Mouse (Mus musculus): ENCODE results near the gene Fcgr3. TPM values are rescaled to one million over a fixed set of nuclear protein-coding genes. Genes with fewer than 3 reads are reported as not detected.

The Fcgr3 gene
- polyA plus RNA-seq, 1 experiment from 2014 or later: 11.1 TPM

GRCm38 (mm10) chr1:171006335-171006734 is 58.4 kb downstream of the Fcgr3 start:
- no peak for ATAC-seq (ENCODE audit: insufficient number of reproducible peaks, insufficient read depth, low FRiP score, low read depth)
- Histone ChIP-seq H3K9ac (replicated peaks; ENCODE audit: low read depth, low read length) (no peak overlapping the region), H3K27ac (ENCODE audit: low read length) (no peak overlapping the region), H3K9me3 (ENCODE audit: control insufficient read depth, low read depth, low read length) (no peaks in the 10 kb centered on the region), H3K4me3 (ENCODE audit: low read depth, low read length) (no peak overlapping the region), H3K27me3 (ENCODE audit: control insufficient read depth, insufficient read depth, low read length) (no peaks in the 10 kb centered on the region), H3K36me3 (ENCODE audit: control insufficient read depth, insufficient read depth, low read length) (no peaks in the 10 kb centered on the region), H3K4me2 (replicated peaks; ENCODE audit: low read depth, low read length) (no peak overlapping the region), H3K4me1 (ENCODE audit: control insufficient read depth, insufficient read depth, low read length) (no peaks in the 10 kb centered on the region)
- WGBS: 85% methylated on average over 4 of the region's 4 CpGs

- H3K9ac ChIP-seq (replicated peaks; ENCODE audit: low read depth, low read length): no peak overlapping the region
- no peak overlapping the region for H3K4me2 ChIP-seq (replicated peaks; ENCODE audit: low read depth, low read length)
- no peak overlapping the region for H3K4me3 ChIP-seq (ENCODE audit: low read depth, low read length)
- H3K4me1 ChIP-seq (ENCODE audit: control insufficient read depth, insufficient read depth, low read length): no peaks in the 10 kb centered on the region
- no peak for ATAC-seq (ENCODE audit: insufficient number of reproducible peaks, insufficient read depth, low FRiP score, low read depth)
- no peak overlapping the region for H3K27ac ChIP-seq (ENCODE audit: low read length)
- no peaks in the 10 kb centered on the region for H3K27me3 ChIP-seq (ENCODE audit: control insufficient read depth, insufficient read depth, low read length)
- H3K36me3 ChIP-seq (ENCODE audit: control insufficient read depth, insufficient read depth, low read length): no peaks in the 10 kb centered on the region
- no peaks in the 10 kb centered on the region for H3K9me3 ChIP-seq (ENCODE audit: control insufficient read depth, low read depth, low read length)
These were observed 59.1 kb downstream of the Fcgr3 start for GRCm38 (mm10) chr1:171005586-171005985.

- WGBS: 63% methylated on average over 6 of the region's 6 CpGs
- H3K4me1 ChIP-seq (ENCODE audit: control insufficient read depth, insufficient read depth, low read length): no peaks in the 10 kb centered on the region
- no peak for ATAC-seq (ENCODE audit: insufficient number of reproducible peaks, insufficient read depth, low FRiP score, low read depth)
These were observed 59.7 kb downstream of the Fcgr3 start for GRCm38 (mm10) chr1:171005081-171005480.

More at GRCm38 (mm10) chr1:171005081-171005480, 59.7 kb downstream of the Fcgr3 start:
- Histone ChIP-seq H3K27ac (ENCODE audit: low read length) (no peak overlapping the region), H3K4me2 (replicated peaks; ENCODE audit: low read depth, low read length) (no peak overlapping the region), H3K4me3 (ENCODE audit: low read depth, low read length) (no peak overlapping the region), H3K9ac (replicated peaks; ENCODE audit: low read depth, low read length) (no peak overlapping the region), H3K27me3 (ENCODE audit: control insufficient read depth, insufficient read depth, low read length) (no peaks in the 10 kb centered on the region), H3K9me3 (ENCODE audit: control insufficient read depth, low read depth, low read length) (no peaks in the 10 kb centered on the region), H3K36me3 (ENCODE audit: control insufficient read depth, insufficient read depth, low read length) (no peaks in the 10 kb centered on the region)

Small RNA genes lying within 50 kb of the gene (microRNA-seq; reads per million reads assigned to microRNA genes)
- gene Gm27552 (not detected), gene Gm27844 (not detected), gene Mir6546 (2.1 reads per million)

Other genes starting within 250 kb of the Fcgr3 start
- gene Atf6, start 197.2 kb downstream of the Fcgr3 start, polyA plus RNA-seq (2014; fragmentation: Nextera tagmentation; extraction: Ambion mirVana): 10.8 and 11.8 TPM in 2 replicates
- gene Gm26620, start 179.9 kb downstream of the Fcgr3 start, polyA plus RNA-seq (2014; fragmentation: Nextera tagmentation; extraction: Ambion mirVana): 0.45 and 1.5 TPM in 2 replicates
- 38.9 and 40.5 TPM in 2 replicates for gene Dusp12, start 179.4 kb downstream of the Fcgr3 start, polyA plus RNA-seq (2014; fragmentation: Nextera tagmentation; extraction: Ambion mirVana)
- not detected in 2 replicates for gene Fcrlb, start 152.0 kb downstream of the Fcgr3 start, polyA plus RNA-seq (2014; fragmentation: Nextera tagmentation; extraction: Ambion mirVana)
- gene Fcrla, start 137.4 kb downstream of the Fcgr3 start, polyA plus RNA-seq (2014; fragmentation: Nextera tagmentation; extraction: Ambion mirVana): 0.18 TPM in 1 of 2 replicates, not detected in the other
- 1.4 and 1.7 TPM in 2 replicates for gene Fcgr2b, start 88.4 kb downstream of the Fcgr3 start, polyA plus RNA-seq (2014; fragmentation: Nextera tagmentation; extraction: Ambion mirVana)
- 0.74 and 0.91 TPM in 2 replicates for gene Fcgr4, start 46.0 kb downstream of the Fcgr3 start, polyA plus RNA-seq (2014; fragmentation: Nextera tagmentation; extraction: Ambion mirVana)
- 2.6 and 2.8 TPM in 2 replicates for gene Cfap126, start 49.0 kb upstream of the Fcgr3 start, polyA plus RNA-seq (2014; fragmentation: Nextera tagmentation; extraction: Ambion mirVana)
- 297 and 311 TPM in 2 replicates for gene Sdhc, start 85.7 kb upstream of the Fcgr3 start, polyA plus RNA-seq (2014; fragmentation: Nextera tagmentation; extraction: Ambion mirVana)
- 1.9 and 2.0 TPM in 2 replicates for gene Mpz, start 85.8 kb upstream of the Fcgr3 start, polyA plus RNA-seq (2014; fragmentation: Nextera tagmentation; extraction: Ambion mirVana)
- gene Pcp4l1, start 131.3 kb upstream of the Fcgr3 start, polyA plus RNA-seq (2014; fragmentation: Nextera tagmentation; extraction: Ambion mirVana): 35.6 and 39.6 TPM in 2 replicates
- 0.17 and 0.30 TPM in 2 replicates for gene Nr1i3, start 149.0 kb upstream of the Fcgr3 start, polyA plus RNA-seq (2014; fragmentation: Nextera tagmentation; extraction: Ambion mirVana)
- 25.0 and 28.2 TPM in 2 replicates for gene Tomm40l, start 157.6 kb upstream of the Fcgr3 start, polyA plus RNA-seq (2014; fragmentation: Nextera tagmentation; extraction: Ambion mirVana)
- 3.9 and 7.3 TPM in 2 replicates for gene Apoa2, start 160.1 kb upstream of the Fcgr3 start, polyA plus RNA-seq (2014; fragmentation: Nextera tagmentation; extraction: Ambion mirVana)
- 52.5 and 58.4 TPM in 2 replicates for gene Fcer1g, start 169.4 kb upstream of the Fcgr3 start, polyA plus RNA-seq (2014; fragmentation: Nextera tagmentation; extraction: Ambion mirVana)
- gene Adamts4, start 185.5 kb upstream of the Fcgr3 start, polyA plus RNA-seq (2014; fragmentation: Nextera tagmentation; extraction: Ambion mirVana): 5.3 and 6.3 TPM in 2 replicates
- 219 and 234 TPM in 2 replicates for gene Ndufs2, start 186.5 kb upstream of the Fcgr3 start, polyA plus RNA-seq (2014; fragmentation: Nextera tagmentation; extraction: Ambion mirVana)
- 81.1 and 87.0 TPM in 2 replicates for gene B4galt3, start 205.4 kb upstream of the Fcgr3 start, polyA plus RNA-seq (2014; fragmentation: Nextera tagmentation; extraction: Ambion mirVana)
- gene Ppox, start 216.3 kb upstream of the Fcgr3 start, polyA plus RNA-seq (2014; fragmentation: Nextera tagmentation; extraction: Ambion mirVana): 56.7 and 57.7 TPM in 2 replicates
- gene Usp21, start 223.1 kb upstream of the Fcgr3 start, polyA plus RNA-seq (2014; fragmentation: Nextera tagmentation; extraction: Ambion mirVana): 68.8 and 70.6 TPM in 2 replicates
- gene Ufc1, start 230.1 kb upstream of the Fcgr3 start, polyA plus RNA-seq (2014; fragmentation: Nextera tagmentation; extraction: Ambion mirVana): 118 and 130 TPM in 2 replicates